Mouse (Mus musculus) lung, adult 2 months (tissue): ENCODE measurements around the gene Rassf5.

Experiments used
- CTCF ChIP-seq: fragments of 200-500 bp; IDR thresholded peaks from 2 replicates; pipeline ENCODE4 v1.5.1; 2011; ENCODE audit warnings: mild to moderate bottlenecking, low read length, control low read depth; ENCODE audit not compliant: insufficient read depth
- POLR2A ChIP-seq: fragments of 200-500 bp; IDR thresholded peaks from 2 replicates; pipeline ENCODE4 v1.6.1; 2011; ENCODE audit warnings: low read depth, mild to moderate bottlenecking, control low read depth, low read length, borderline replicate concordance; ENCODE audit errors: extremely low read depth

- TF ChIP-seq CTCF = no peak
- no peak for TF ChIP-seq POLR2A
Measured at GRCm38 (mm10) chr1:131223345-131223744, 21.7 kb downstream of the Rassf5 start.
